10 mouse cellular contexts compared by ENCODE assay signal in the genomic region with DNA sequence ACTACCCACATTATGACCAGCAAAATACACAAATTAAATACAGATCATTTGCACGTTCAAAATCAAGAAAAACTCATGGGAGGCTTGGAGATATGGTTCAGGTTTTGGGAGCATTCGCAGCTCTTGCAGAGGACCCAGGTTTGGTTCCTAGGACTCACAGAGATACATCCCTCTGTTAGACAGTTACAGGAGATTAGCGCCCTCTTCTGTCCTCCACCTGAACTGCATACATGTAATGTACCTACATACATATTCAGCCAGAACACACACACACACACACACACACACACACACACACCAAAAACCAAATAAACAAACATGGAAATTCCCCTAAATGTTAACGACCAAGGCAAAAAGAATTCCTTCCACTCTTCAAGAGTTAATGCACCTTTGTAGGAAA. TPM values are rescaled to one million over a fixed set of nuclear protein-coding genes. Genes with fewer than 3 reads are reported as not detected.
DNase-seq lines count a peak whose midpoint lies in the region; ATAC-seq and TF ChIP-seq lines count a peak whose summit lies in the region.
"Had no signal": no experiment of that assay in that cellular context is flagged by ENCODE, and none has a peak within 500 bp of the region (broad histone marks: within the 10 kb centered on the region; RNA-seq: fewer than 3 reads in every experiment).

No protein-coding gene starts in this region.

- WGBS in midbrain, postnatal 0 days, result 85% methylated on average over 4 of the region's 4 CpGs
- 83% methylated on average over 4 of the region's 4 CpGs for WGBS in midbrain, embryonic 11.5 days

- no peak for ATAC-seq in midbrain, postnatal 0 days (ENCODE audit: low FRiP score)
- ATAC-seq in midbrain, embryonic 11.5 days (ENCODE audit: low FRiP score), result no peak

- TF ChIP-seq CTCF in midbrain, postnatal 0 days (IDR thresholded peaks at IDR 0.05), result peak; percentile 32

- H3K9me3 ChIP-seq in midbrain, postnatal 0 days (ENCODE audit: low read length), result no peaks in the 10 kb centered on the region
- no peaks in the 10 kb centered on the region for H3K9me3 ChIP-seq in midbrain, embryonic 11.5 days (ENCODE audit: control insufficient read depth, low read length)
- H3K9me3 ChIP-seq: G1E had no signal

- H3K4me3 ChIP-seq in midbrain, postnatal 0 days (ENCODE audit: low read depth, low read length), result no peak overlapping the region
- H3K4me3 ChIP-seq in midbrain, embryonic 11.5 days (ENCODE audit: low read depth, low read length), result no peak overlapping the region

- H3K9ac ChIP-seq in midbrain, postnatal 0 days (replicated peaks; ENCODE audit: low read length, poor library complexity, severe bottlenecking), result no peak overlapping the region
- H3K9ac ChIP-seq in midbrain, embryonic 11.5 days (ENCODE audit: low read length), result no peak overlapping the region

- H3K36me3 ChIP-seq in midbrain, postnatal 0 days (ENCODE audit: insufficient read depth, low read length), result no peaks in the 10 kb centered on the region
- H3K36me3 ChIP-seq in midbrain, embryonic 11.5 days (ENCODE audit: control insufficient read depth, insufficient read depth, low read length), result no peaks in the 10 kb centered on the region
- H3K36me3 ChIP-seq: G1E had no signal

- peak; percentile 31 for DNase-seq in kidney, adult 9 months
- no peak for DNase-seq in kidney, adult 11 months
- no peak for DNase-seq in midbrain, postnatal 0 days (ENCODE audit: low spot score)
- DNase-seq in midbrain, embryonic 11.5 days (ENCODE audit: low spot score, missing footprints), result no peak
- DNase-seq in embryo, embryonic 10.5 days (ENCODE audit: low spot score), result peak; percentile 57
- DNase-seq in Muller cell, postnatal 12 days (ENCODE audit: inconsistent ontology term), result no peak
- DNase-seq in MN1 (ENCODE audit: low spot score), result no peak
- DNase-seq: cerebellum, postnatal 10 days; kidney, adult 18-20 months had no signal

- H3K27ac ChIP-seq in midbrain, postnatal 0 days (ENCODE audit: low read depth, low read length), result no peak overlapping the region
- H3K27ac ChIP-seq in midbrain, embryonic 11.5 days (ENCODE audit: low read depth, low read length), result no peak overlapping the region

- no peaks in the 10 kb centered on the region for H3K4me1 ChIP-seq in midbrain, postnatal 0 days (ENCODE audit: insufficient read depth, low read length)
- H3K4me1 ChIP-seq in midbrain, embryonic 11.5 days (ENCODE audit: control insufficient read depth, insufficient read depth, low read length), result no peaks in the 10 kb centered on the region

- H3K27me3 ChIP-seq in midbrain, postnatal 0 days (ENCODE audit: insufficient read depth, low read length), result no peaks in the 10 kb centered on the region; the same call in 1 of the 2 replicates
- H3K27me3 ChIP-seq in midbrain, embryonic 11.5 days (ENCODE audit: control insufficient read depth, insufficient read depth, low read length), result no peaks in the 10 kb centered on the region; the same call in 1 of the 2 replicates

- H3K4me2 ChIP-seq in midbrain, postnatal 0 days (ENCODE audit: low read depth, low read length, poor library complexity, severe bottlenecking), result no peak overlapping the region
- no peak overlapping the region for H3K4me2 ChIP-seq in midbrain, embryonic 11.5 days

RNA-seq across cellular contexts. Expression of gene Pdgfra, which starts 12.6 kb away (rescaled TPM):
- 52.4 and 58.8 TPM in 2 replicates for total RNA-seq in midbrain, postnatal 0 days (2014; rRNA removed)
- 16.7 and 20.3 TPM in 2 replicates for polyA plus RNA-seq in midbrain, postnatal 0 days (2015; fragmentation: Nextera tagmentation; extraction: Ambion mirVana)
- 18.2 and 22.0 TPM in 2 replicates for polyA plus RNA-seq in midbrain, embryonic 11.5 days (2014; fragmentation: Nextera tagmentation; extraction: Ambion mirVana)
- polyA plus RNA-seq: G1E had no signal

Comparison
In these comparisons a context has a peak if more than half of its experiments do, and no peak if none do; other contexts are left out.
1. DNase-seq: peak in kidney, adult 9 months (single experiment) and embryo, embryonic 10.5 days (single experiment); none in kidney, adult 11 months (single experiment), midbrain, postnatal 0 days (single experiment), midbrain, embryonic 11.5 days (single experiment), Muller cell, postnatal 12 days (single experiment) and MN1 (single experiment).